Comparison of ENCODE assay signal across 31 mouse cellular contexts in the genomic region with DNA sequence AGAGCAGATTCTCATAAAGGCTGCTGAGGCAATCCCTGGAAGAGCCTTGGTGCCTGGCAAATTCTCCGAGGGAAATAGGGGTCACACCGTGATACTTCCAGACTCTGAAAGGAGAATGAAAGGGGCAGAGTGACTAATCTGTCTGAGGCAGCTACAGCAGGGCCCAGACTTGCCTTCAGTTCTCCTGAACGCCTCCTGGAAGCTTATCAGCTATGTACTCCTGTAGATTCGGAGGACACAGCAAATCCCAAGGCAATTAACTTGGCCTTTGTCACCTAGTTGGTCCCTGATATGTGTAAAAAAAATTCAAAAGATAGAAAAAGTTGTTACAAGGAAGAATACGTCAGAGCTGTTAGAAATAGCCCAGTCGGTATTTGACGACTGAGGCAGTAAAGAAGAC. TPM values are rescaled to one million over a fixed set of nuclear protein-coding genes. Genes with fewer than 3 reads are reported as not detected.
"Had no signal": no experiment of that assay in that cellular context is flagged by ENCODE, and none has a peak within 500 bp of the region (broad histone marks: within the 10 kb centered on the region; RNA-seq: fewer than 3 reads in every experiment).

No protein-coding gene starts in this region.

- ATAC-seq: hindbrain, embryonic 16.5 days; inflammation-experienced regulatory T-cells, adult 6 months had no signal

- H3K4me3 ChIP-seq: gastrocnemius, adult 2 months; heart, embryonic 10.5 days; heart, embryonic 12.5 days; hindbrain, embryonic 10.5 days; hindbrain, embryonic 12.5 days; kidney, embryonic 15.5 days; left cerebral cortex, adult 2 months; limb, embryonic 10.5 days; limb, embryonic 12.5 days had no signal

- H3K9me3 ChIP-seq: heart, embryonic 10.5 days; heart, embryonic 12.5 days; hindbrain, embryonic 10.5 days; hindbrain, embryonic 12.5 days; kidney, embryonic 15.5 days; limb, embryonic 10.5 days; limb, embryonic 12.5 days had no signal

- H3K27me3 ChIP-seq: heart, embryonic 12.5 days; hindbrain, embryonic 12.5 days; kidney, embryonic 15.5 days; limb, embryonic 12.5 days had no signal

- DNase-seq: gastrocnemius, adult 2 months; gastrocnemius, postnatal 10 days; gastrocnemius, postnatal 25 days; heart, adult 18-20 months; heart, postnatal 10 days; heart, postnatal 4 days; kidney, adult 11 months; kidney, adult 2 months; kidney, adult 9 months; kidney, postnatal 14 days; kidney, postnatal 36 days; liver had no signal

- H3K36me3 ChIP-seq: heart, embryonic 10.5 days; heart, embryonic 12.5 days; hindbrain, embryonic 10.5 days; hindbrain, embryonic 12.5 days; kidney, embryonic 15.5 days; limb, embryonic 10.5 days; limb, embryonic 12.5 days had no signal

- H3K4me1 ChIP-seq: hindbrain, embryonic 10.5 days; hindbrain, embryonic 12.5 days; kidney, embryonic 15.5 days; limb, embryonic 10.5 days; limb, embryonic 12.5 days had no signal

- H3K9ac ChIP-seq: heart, embryonic 12.5 days; hindbrain, embryonic 12.5 days; hindbrain, embryonic 14.5 days; kidney, embryonic 15.5 days; limb, embryonic 12.5 days had no signal

- H3K4me2 ChIP-seq: heart, embryonic 12.5 days; hindbrain, embryonic 12.5 days; hindbrain, embryonic 14.5 days; kidney, embryonic 15.5 days; limb, embryonic 12.5 days; liver, embryonic 11.5 days had no signal

- H3K27ac ChIP-seq: gastrocnemius, adult 2 months; heart, embryonic 10.5 days; hindbrain, embryonic 10.5 days; hindbrain, embryonic 12.5 days; hindbrain, embryonic 14.5 days; kidney, embryonic 15.5 days; kidney, postnatal 0 days; left cerebral cortex, adult 2 months; limb, embryonic 10.5 days; limb, embryonic 12.5 days had no signal

RNA-seq across cellular contexts. Expression of gene Gm10300, which starts 20.5 kb away (rescaled TPM):
- total RNA-seq: gastrocnemius, postnatal 25 days; layer of hippocampus, adult 18-20 months; layer of hippocampus, postnatal 10 days; layer of hippocampus, postnatal 25 days; left cerebral cortex, adult 2 months; left cerebral cortex, postnatal 14 days had no signal
- polyA plus RNA-seq: frontal cortex, adult 2 months; heart, embryonic 10.5 days; hindbrain, embryonic 14.5 days; hindbrain, embryonic 16.5 days; inflammation-experienced regulatory T-cells, adult 6 months; limb, embryonic 10.5 days had no signal

RNA-seq across cellular contexts. Expression of gene Oprd1, which starts 49.2 kb away (rescaled TPM):
- total RNA-seq: gastrocnemius, adult 2 months; gastrocnemius, postnatal 10 days; gastrocnemius, postnatal 25 days; granulocyte monocyte progenitor cell, adult 5-6 weeks had no signal
- polyA plus RNA-seq: inflammation-experienced regulatory T-cells, adult 6 months had no signal
